Mouse (Mus musculus) limb, embryonic 10.5 days (tissue): ENCODE results near the gene Aff1. TPM values are rescaled to one million over a fixed set of nuclear protein-coding genes. Genes with fewer than 3 reads are reported as not detected.

Experiments used
- DNase-seq: peaks from one replicate; pipeline ENCODE4 v3.0.0-alpha.2; 2017; ENCODE audit warnings: low spot score
- H3K27ac ChIP-seq: fragments of 300-500 bp; sonication (generic); 2 replicates; pipeline ENCODE4 v1.5.1; 2016; ENCODE audit warnings: mild to moderate bottlenecking
- H3K27me3 ChIP-seq: fragments of 300-500 bp; sonication (generic); 2 replicates; pipeline ENCODE4 v1.6.1; 2016; ENCODE audit warnings: low read depth, mild to moderate bottlenecking; ENCODE audit not compliant: poor library complexity, severe bottlenecking
- H3K36me3 ChIP-seq: fragments of 300-500 bp; sonication (generic); 2 replicates; pipeline ENCODE4 v1.6.1; 2016; ENCODE audit warnings: mild to moderate bottlenecking, moderate library complexity
- H3K4me1 ChIP-seq: fragments of 300-500 bp; sonication (generic); 2 replicates; pipeline ENCODE4 v1.6.1; 2016
- H3K4me3 ChIP-seq: fragments of 300-500 bp; sonication (generic); 2 replicates; pipeline ENCODE4 v1.5.1; 2016; ENCODE audit warnings: mild to moderate bottlenecking, moderate library complexity
- H3K9me3 ChIP-seq: fragments of 300-500 bp; sonication (generic); replicated peaks from 2 replicates; pipeline ENCODE4 v1.6.1; 2016; ENCODE audit warnings: mild to moderate bottlenecking
- WGBS: fragments of 180-500 bp; shearing (Covaris S2); methylation state at CpG from one replicate; pipeline ENCODE4 v1.1.7; 2016; 5-methylcytosine and 5-hydroxymethylcytosine counted together
- polyA plus RNA-seq: library from polyadenylated mRNA; unstranded; fragments of >200 nt; fragmentation: Nextera tagmentation; extraction: Ambion mirVana; gene quantifications from 2 replicates; pipeline ENCODE4 v1.2.1, GENCODE M21; 2016

The Aff1 gene
- polyA plus RNA-seq, 1 experiment from 2014 or later, result 4.6 TPM

GRCm38 (mm10) chr5:103760425-103761131 is 68.4 kb downstream of the Aff1 start:
- H3K27ac ChIP-seq, result peak overlapping the region; percentile 84
- 1% methylated on average over 20 of the region's 20 CpGs for WGBS
- H3K9me3 ChIP-seq, result peaks cover under 1% of the 10 kb centered on the region; the same call in 1 of the 2 replicates
- peak overlapping the region; percentile 52 for H3K4me3 ChIP-seq
- peaks cover 11% of the 10 kb centered on the region; the same call in 1 of the 2 replicates for H3K27me3 ChIP-seq
- peaks cover 33% of the 10 kb centered on the region for H3K4me1 ChIP-seq
- peaks cover 1% of the 10 kb centered on the region; the same call in 1 of the 2 replicates for H3K36me3 ChIP-seq
- peak; percentile 62 for DNase-seq

DNA sequence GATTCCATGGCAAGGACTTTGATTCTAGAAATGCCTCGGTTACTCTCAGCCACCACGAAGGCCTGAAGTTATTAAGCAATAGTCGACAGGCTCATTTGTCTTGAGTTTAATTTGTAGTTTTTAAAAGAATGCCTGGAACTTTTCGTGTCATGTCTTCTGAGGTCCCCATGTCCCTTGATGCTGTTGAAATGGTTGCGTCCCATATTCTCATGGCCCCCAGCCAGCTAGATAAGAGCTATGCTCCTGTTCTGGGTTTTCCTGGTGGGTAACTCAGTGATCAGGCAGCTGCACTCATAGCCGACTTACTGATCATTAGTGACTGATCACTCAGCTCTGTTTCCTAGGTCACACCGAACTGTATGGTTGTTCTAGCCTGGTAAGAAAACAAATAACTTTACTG is 69.6 kb downstream of the Aff1 start:
- Histone ChIP-seq H3K27ac (no peak overlapping the region), H3K4me3 (no peak overlapping the region), H3K4me1 (peaks cover 28% of the 10 kb centered on the region), H3K36me3 (peaks cover 5% of the 10 kb centered on the region; the same call in 1 of the 2 replicates), H3K9me3 (peaks cover 5% of the 10 kb centered on the region; the same call in 1 of the 2 replicates), H3K27me3 (0 out of 2 replicates have a peak, but pooled peaks cover 5% of the 10 kb centered on the region)
- 75% methylated on average over 7 of the region's 7 CpGs for WGBS
- DNase-seq, result no peak

GRCm38 (mm10) chr5:103762850-103763254 is 70.7 kb downstream of the Aff1 start:
- WGBS, result 76% methylated on average over 4 of the region's 4 CpGs
- no peak for DNase-seq
- no peak overlapping the region for H3K27ac ChIP-seq
- H3K4me3 ChIP-seq, result no peak overlapping the region
- peaks cover 5% of the 10 kb centered on the region; the same call in 1 of the 2 replicates for H3K9me3 ChIP-seq
- peaks cover 25% of the 10 kb centered on the region for H3K4me1 ChIP-seq
- peaks cover 5% of the 10 kb centered on the region; the same call in 1 of the 2 replicates for H3K36me3 ChIP-seq
- H3K27me3 ChIP-seq, result no peaks in the 10 kb centered on the region

DNA sequence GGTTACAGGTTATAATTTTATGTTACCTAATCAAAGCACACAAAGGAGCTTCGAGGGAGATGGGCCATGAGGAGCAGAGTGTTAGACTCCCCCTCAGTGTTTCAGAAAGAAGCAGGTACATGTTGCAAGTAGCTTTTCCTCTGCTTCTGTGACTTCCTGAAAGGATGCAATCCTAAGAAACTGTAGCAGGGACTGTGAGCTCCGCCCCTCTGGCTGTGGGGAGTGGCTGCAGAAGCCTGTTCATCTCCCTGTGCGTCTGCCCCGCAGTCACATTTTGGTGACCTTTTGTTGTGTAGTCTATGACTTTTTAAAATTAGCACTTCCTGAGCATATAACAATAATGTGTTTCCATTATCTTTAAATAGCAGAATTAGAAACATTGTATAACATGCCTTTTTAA is 73.2 kb downstream of the Aff1 start:
- Histone ChIP-seq H3K27ac (no peak overlapping the region), H3K27me3 (no peaks in the 10 kb centered on the region), H3K9me3 (peaks cover 5% of the 10 kb centered on the region; the same call in 1 of the 2 replicates), H3K36me3 (peaks cover 5% of the 10 kb centered on the region; the same call in 1 of the 2 replicates), H3K4me3 (no peak overlapping the region), H3K4me1 (peaks cover 7% of the 10 kb centered on the region)
- WGBS, result 90% methylated on average over 4 of the region's 4 CpGs
- no peak for DNase-seq

GRCm38 (mm10) chr5:103765758-103766431 is 73.7 kb downstream of the Aff1 start:
- Histone ChIP-seq H3K4me1 (peaks cover 2% of the 10 kb centered on the region), H3K9me3 (peaks cover 5% of the 10 kb centered on the region; the same call in 1 of the 2 replicates), H3K4me3 (no peak overlapping the region), H3K36me3 (peaks cover 5% of the 10 kb centered on the region; the same call in 1 of the 2 replicates), H3K27ac (no peak overlapping the region), H3K27me3 (no peaks in the 10 kb centered on the region)
- no peak for DNase-seq
- WGBS, result 98% methylated on average over 2 of the region's 2 CpGs

DNA sequence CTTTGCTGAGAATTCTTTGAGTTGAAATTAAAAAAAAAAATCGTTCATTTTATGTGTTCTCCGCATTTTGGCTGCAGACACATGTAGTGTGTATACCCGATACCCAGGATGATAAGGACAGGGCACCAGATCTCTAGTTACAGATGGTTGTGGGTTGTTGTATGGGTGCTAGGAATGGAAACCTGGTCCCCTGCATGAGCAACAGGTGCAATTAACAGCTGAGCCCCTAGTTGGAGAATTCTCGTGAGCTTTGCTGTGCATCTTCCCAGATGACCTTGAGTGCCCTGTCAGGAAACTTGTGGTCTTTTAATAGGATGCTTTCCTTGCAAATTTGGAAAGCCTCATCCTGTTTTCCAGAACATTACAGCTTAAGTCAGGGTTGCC is 74.2 kb downstream of the Aff1 start:
- Histone ChIP-seq H3K4me3 (no peak overlapping the region), H3K9me3 (peaks cover 5% of the 10 kb centered on the region; the same call in 1 of the 2 replicates), H3K36me3 (peaks cover 5% of the 10 kb centered on the region; the same call in 1 of the 2 replicates), H3K4me1 (peaks cover 5% of the 10 kb centered on the region), H3K27me3 (no peaks in the 10 kb centered on the region), H3K27ac (no peak overlapping the region)
- WGBS, result 94% methylated on average over 4 of the region's 4 CpGs
- DNase-seq, result no peak

- Histone ChIP-seq H3K9me3 (peaks cover 5% of the 10 kb centered on the region; the same call in 1 of the 2 replicates), H3K4me1 (peaks cover 26% of the 10 kb centered on the region), H3K4me3 (no peak overlapping the region), H3K27me3 (no peaks in the 10 kb centered on the region), H3K36me3 (peaks cover 5% of the 10 kb centered on the region; the same call in 1 of the 2 replicates), H3K27ac (no peak overlapping the region)
- no peak for DNase-seq
- 95% methylated on average over 3 of the region's 3 CpGs for WGBS
Observed at GRCm38 (mm10) chr5:103768961-103769360, 76.8 kb downstream of the Aff1 start.

- WGBS, result 80% methylated on average over 9 of the region's 9 CpGs
- peaks cover 33% of the 10 kb centered on the region for H3K4me1 ChIP-seq
Observed at GRCm38 (mm10) chr5:103769701-103770100, 77.5 kb downstream of the Aff1 start.

DNA sequence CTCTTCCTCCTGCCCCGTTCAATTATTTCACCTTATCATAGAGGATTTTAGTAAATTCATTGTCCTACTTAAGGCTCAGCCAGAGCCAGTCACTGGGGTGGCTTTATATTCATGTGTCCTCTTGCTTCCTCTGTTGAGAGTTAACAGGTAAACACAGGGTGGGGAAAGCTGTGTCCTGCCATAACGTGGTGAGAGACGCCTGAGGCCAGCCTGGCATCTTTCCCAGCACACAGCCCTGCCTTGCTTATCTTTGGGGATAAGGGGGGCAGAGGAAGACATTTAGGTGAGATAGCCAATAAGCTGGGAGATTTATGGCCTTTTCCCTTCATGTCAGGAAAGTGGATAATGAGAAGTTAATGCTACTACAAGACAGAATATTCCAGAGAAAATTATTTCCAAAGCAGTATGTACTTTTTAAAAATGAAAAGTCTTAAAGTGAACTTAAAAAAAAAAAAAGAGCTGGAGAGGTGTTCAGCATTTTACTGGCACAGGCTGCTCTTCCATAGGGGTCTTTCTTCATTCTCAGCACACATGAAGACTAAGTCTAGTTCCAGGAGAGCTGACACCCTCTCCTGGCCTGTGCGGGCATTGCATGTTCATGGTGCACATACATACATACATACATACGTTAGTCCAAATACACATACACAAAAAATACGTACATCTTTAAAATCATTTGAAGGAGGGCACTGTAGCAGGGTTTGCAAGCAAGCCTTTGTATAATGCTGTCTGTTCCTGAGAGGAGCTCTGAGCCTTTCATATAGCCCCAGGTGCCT is 78.5 kb downstream of the Aff1 start:
- Histone ChIP-seq H3K4me3 (no peak overlapping the region), H3K4me1 (peaks cover 40% of the 10 kb centered on the region), H3K27me3 (no peaks in the 10 kb centered on the region), H3K27ac (no peak overlapping the region), H3K36me3 (peaks cover 5% of the 10 kb centered on the region; the same call in 1 of the 2 replicates), H3K9me3 (peaks cover 4% of the 10 kb centered on the region; the same call in 1 of the 2 replicates)
- 75% methylated on average over 6 of the region's 6 CpGs for WGBS
- no peak for DNase-seq

More at GRCm38 (mm10) chr5:103769701-103770100, 77.5 kb downstream of the Aff1 start:
- no peaks in the 10 kb centered on the region for H3K27me3 ChIP-seq
- H3K4me3 ChIP-seq, result no peak overlapping the region
- H3K9me3 ChIP-seq, result peaks cover 5% of the 10 kb centered on the region; the same call in 1 of the 2 replicates
- no peak for DNase-seq
- no peak overlapping the region for H3K27ac ChIP-seq
- H3K36me3 ChIP-seq, result peaks cover 5% of the 10 kb centered on the region; the same call in 1 of the 2 replicates

DNA sequence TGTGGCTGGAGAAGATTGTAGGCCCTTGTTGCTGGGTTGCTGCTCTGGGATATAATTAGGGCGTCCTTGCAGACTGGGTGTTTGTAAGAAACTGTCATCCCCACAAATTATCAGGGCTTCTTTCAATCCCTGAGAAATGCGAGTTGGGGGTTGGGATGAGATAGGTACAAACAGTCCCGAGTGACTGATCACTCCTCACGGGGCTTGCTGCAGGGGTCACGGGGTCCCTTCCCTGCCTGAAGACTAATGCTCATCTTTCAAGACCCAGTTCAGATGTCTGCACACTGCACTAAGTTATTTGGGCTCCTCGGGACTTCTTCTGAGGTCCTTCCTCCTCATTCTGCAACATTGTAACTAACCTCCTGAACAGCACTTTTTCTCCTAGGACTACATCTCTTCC is 79.2 kb downstream of the Aff1 start:
- Histone ChIP-seq H3K27me3 (no peaks in the 10 kb centered on the region), H3K36me3 (no peaks in the 10 kb centered on the region), H3K27ac (peak overlapping the region; percentile 86; the same call in 1 of the 2 replicates), H3K9me3 (no peaks in the 10 kb centered on the region), H3K4me1 (peaks cover 40% of the 10 kb centered on the region), H3K4me3 (no peak overlapping the region)
- DNase-seq, result no peak
- 16% methylated on average over 6 of the region's 6 CpGs for WGBS

- H3K4me3 ChIP-seq, result no peak overlapping the region
- peaks cover 44% of the 10 kb centered on the region for H3K4me1 ChIP-seq
- no peaks in the 10 kb centered on the region for H3K27me3 ChIP-seq
- H3K9me3 ChIP-seq, result no peaks in the 10 kb centered on the region
- H3K36me3 ChIP-seq, result no peaks in the 10 kb centered on the region
- 40% methylated on average over 4 of the region's 4 CpGs for WGBS
- peak overlapping the region; percentile 86 for H3K27ac ChIP-seq
- DNase-seq, result no peak
Observed at GRCm38 (mm10) chr5:103772252-103772651, 80.1 kb downstream of the Aff1 start.

DNA sequence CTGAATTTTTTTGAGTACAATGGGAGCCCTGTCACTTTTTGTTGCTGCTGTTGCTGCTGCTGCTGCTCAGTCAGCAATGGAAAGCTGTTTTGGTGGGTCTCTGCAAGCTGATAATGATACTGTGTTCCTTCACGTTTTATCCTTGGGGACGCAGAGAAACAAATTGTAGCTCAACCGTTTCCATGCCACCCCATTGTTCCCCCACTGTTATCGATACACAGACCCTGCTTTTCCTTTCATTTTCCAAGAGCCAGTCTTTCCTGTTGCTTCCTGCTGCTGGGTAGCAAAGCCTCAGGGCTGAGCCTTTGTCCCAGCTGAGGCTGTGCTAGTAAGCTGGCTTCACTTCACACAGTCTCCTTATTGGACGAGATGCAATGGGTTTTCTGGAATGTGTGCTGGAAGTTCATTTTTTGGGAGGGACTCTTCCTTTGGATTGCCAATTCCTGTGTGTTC is 81.0 kb downstream of the Aff1 start:
- H3K27ac ChIP-seq, result peak overlapping the region; percentile 86
- 17% methylated on average over 5 of the region's 5 CpGs for WGBS
- peaks cover 52% of the 10 kb centered on the region for H3K4me1 ChIP-seq
- H3K36me3 ChIP-seq, result no peaks in the 10 kb centered on the region
- 0 out of 2 replicates have a peak overlapping the region, but pooled peaks have one; percentile 16 for H3K4me3 ChIP-seq
- no peaks in the 10 kb centered on the region for H3K9me3 ChIP-seq
- no peaks in the 10 kb centered on the region for H3K27me3 ChIP-seq
- no peak for DNase-seq
